Mouse (Mus musculus) midbrain, postnatal 0 days (tissue): ENCODE results near the gene Ehd1. TPM values are rescaled to one million over a fixed set of nuclear protein-coding genes. Genes with fewer than 3 reads are reported as not detected.

Source experiments
- ATAC-seq: fragments of 200-750 bp; cut with Nextera tagmentation; 2 replicates; pipeline ENCODE4 v1.8.0; 2017; ENCODE audit warnings: moderate number of reproducible peaks, mild to moderate bottlenecking, moderate TSS enrichment, moderate library complexity; ENCODE audit not compliant: low FRiP score
- DNase-seq: peaks from one replicate; pipeline ENCODE4 v3.0.0-alpha.2; 2015; ENCODE audit warnings: low spot score
- H3K27ac ChIP-seq: fragments of 300-500 bp; sonication (generic); 2 replicates; pipeline ENCODE4 v1.5.1; 2014; ENCODE audit warnings: low read depth, mild to moderate bottlenecking, low read length, mixed read lengths
- H3K27me3 ChIP-seq: fragments of 300-500 bp; sonication (generic); 2 replicates; pipeline ENCODE4 v1.6.1; 2014; ENCODE audit warnings: low read length, control low read depth, mixed read lengths; ENCODE audit not compliant: insufficient read depth
- H3K36me3 ChIP-seq: fragments of 300-500 bp; sonication (generic); 2 replicates; pipeline ENCODE4 v1.6.1; 2014; ENCODE audit warnings: low read length, control low read depth, mixed read lengths; ENCODE audit not compliant: insufficient read depth
- H3K4me1 ChIP-seq: fragments of 300-500 bp; sonication (generic); 2 replicates; pipeline ENCODE4 v1.6.1; 2014; ENCODE audit warnings: mild to moderate bottlenecking, control low read depth, antibody characterized with exemption, low read length, mixed read lengths; ENCODE audit not compliant: insufficient read depth
- H3K4me2 ChIP-seq: fragments of 300-500 bp; sonication (generic); 2 replicates; pipeline ENCODE4 v1.6.1; 2014; ENCODE audit warnings: low read depth, mild to moderate bottlenecking, low read length, mixed read lengths; ENCODE audit not compliant: poor library complexity, severe bottlenecking
- H3K4me3 ChIP-seq: fragments of 300-500 bp; sonication (generic); 2 replicates; pipeline ENCODE4 v1.5.1; 2014; ENCODE audit warnings: low read depth, mild to moderate bottlenecking, low read length, moderate library complexity
- H3K9ac ChIP-seq: fragments of 300-500 bp; sonication (generic); replicated peaks from 2 replicates; pipeline ENCODE4 v1.6.1; 2014; ENCODE audit warnings: mild to moderate bottlenecking, low read length, moderate library complexity, mixed read lengths; ENCODE audit not compliant: poor library complexity, severe bottlenecking
- H3K9me3 ChIP-seq: fragments of 300-500 bp; sonication (generic); 2 replicates; pipeline ENCODE4 v1.6.1; 2016; ENCODE audit warnings: low read length, control low read depth
- CTCF ChIP-seq: IDR thresholded peaks from 2 replicates; pipeline ENCODE4 v1.5.1; 2016; ENCODE audit warnings: antibody characterized with exemption, mild to moderate bottlenecking
- WGBS: fragments of 180-500 bp; shearing (Covaris S2); extraction: QIAGEN DNeasy Blood & Tissue Kit; methylation state at CpG from one replicate; pipeline ENCODE4 v1.1.7; 2014; 5-methylcytosine and 5-hydroxymethylcytosine counted together
- polyA plus RNA-seq: library from polyadenylated mRNA; unstranded; fragments of >200 nt; fragmentation: Nextera tagmentation; extraction: Ambion mirVana; gene quantifications from 2 replicates; pipeline ENCODE4 v1.2.1, GENCODE M21; 2015
- total RNA-seq: library from RNA; depleted of rRNA; stranded (reverse); fragments of >200 nt; gene quantifications from 2 replicates; pipeline ENCODE4 v1.2.3, GENCODE M21; 2014

Gene Ehd1
- total and polyA plus RNA-seq, 2 experiments from 2014 or later, result 74.0 to 139 TPM

DNA sequence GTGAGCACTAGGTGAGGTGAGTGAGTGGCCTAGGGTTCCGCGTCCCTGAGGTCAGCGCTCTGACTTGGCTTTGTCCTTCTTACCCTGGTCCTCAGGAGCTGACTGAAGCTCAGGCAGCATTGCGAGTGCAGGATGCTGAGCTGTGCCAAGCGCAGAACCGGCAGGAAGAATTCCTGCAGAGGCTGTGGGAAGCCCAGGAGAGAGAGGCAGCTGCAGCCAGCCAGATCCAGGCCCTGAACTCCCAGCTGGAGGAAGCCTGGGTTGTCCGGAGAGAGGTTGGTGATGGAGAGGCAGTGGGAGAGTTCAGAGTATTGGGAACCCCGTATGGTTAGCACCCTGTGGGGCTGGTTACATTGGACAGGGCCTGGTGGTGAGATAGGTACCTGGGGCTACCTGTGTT is 37.3 kb downstream of the Ehd1 start:
- Histone ChIP-seq H3K27ac (no peak overlapping the region), H3K9me3 (no peaks in the 10 kb centered on the region), H3K4me2 (no peak overlapping the region), H3K36me3 (peaks cover 14% of the 10 kb centered on the region; the same call in 1 of the 2 replicates), H3K4me1 (no peaks in the 10 kb centered on the region), H3K27me3 (no peaks in the 10 kb centered on the region), H3K4me3 (no peak overlapping the region), H3K9ac (no peak overlapping the region)
- WGBS, result 90% methylated on average over 8 of the region's 8 CpGs
- ATAC-seq (no peak), DNase-seq (no peak)
- no peak for TF ChIP-seq CTCF

DNA sequence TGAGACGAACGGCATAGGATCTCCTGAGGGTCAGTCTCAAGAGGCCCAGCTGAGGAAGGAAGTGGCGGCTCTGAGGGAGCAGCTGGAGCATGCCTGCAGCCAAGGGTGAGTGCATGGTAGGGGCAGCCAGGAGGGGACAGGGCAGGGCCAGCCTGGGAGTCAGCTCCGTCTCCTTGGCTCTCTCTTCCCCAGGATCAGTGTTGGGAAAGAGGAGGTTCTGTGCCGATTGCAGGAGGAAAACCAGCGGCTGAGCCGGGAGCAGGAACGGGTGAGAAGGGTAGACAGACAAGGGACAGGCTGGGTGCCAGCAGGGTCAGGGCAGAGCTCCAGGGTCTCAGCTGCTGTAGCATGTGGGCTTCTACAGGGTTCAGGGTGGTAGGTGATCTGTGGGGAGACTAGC is 38.0 kb downstream of the Ehd1 start:
- ATAC-seq, result no peak
- Histone ChIP-seq H3K9me3 (no peaks in the 10 kb centered on the region), H3K4me1 (no peaks in the 10 kb centered on the region), H3K27ac (no peak overlapping the region), H3K4me2 (no peak overlapping the region), H3K36me3 (peaks cover 14% of the 10 kb centered on the region; the same call in 1 of the 2 replicates), H3K27me3 (no peaks in the 10 kb centered on the region), H3K9ac (no peak overlapping the region), H3K4me3 (no peak overlapping the region)
- no peak for DNase-seq
- WGBS, result 85% methylated on average over 8 of the region's 8 CpGs
- TF ChIP-seq CTCF, result no peak

DNA sequence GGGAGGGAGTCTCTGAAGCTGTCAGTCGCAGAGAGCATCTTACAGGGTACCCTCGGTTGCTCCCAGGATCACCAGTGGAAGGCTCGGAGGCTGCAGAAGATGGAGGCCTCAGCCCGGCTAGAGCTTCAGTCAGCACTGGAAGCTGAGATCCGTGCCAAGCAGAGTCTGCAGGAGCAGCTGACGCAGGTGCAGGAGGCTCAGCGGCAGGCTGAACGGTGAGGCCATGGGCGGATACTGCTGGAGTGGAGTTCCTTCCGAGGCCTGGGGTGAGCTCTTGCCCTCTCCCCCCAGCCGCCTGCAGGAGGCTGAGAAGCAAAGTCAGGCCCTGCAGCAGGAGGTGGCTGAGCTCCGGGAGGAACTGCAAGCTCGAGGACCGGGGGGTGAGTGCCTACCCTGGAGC is 39.0 kb downstream of the Ehd1 start:
- H3K4me1 ChIP-seq, result no peaks in the 10 kb centered on the region
- H3K27ac ChIP-seq, result no peak overlapping the region
- WGBS, result 70% methylated on average over 14 of the region's 14 CpGs
- H3K9ac ChIP-seq, result no peak overlapping the region
- ATAC-seq (no peak), DNase-seq (no peak)
- no peak overlapping the region for H3K4me2 ChIP-seq
- no peak overlapping the region for H3K4me3 ChIP-seq
- no peaks in the 10 kb centered on the region for H3K9me3 ChIP-seq
- H3K27me3 ChIP-seq, result no peaks in the 10 kb centered on the region
- peaks cover 20% of the 10 kb centered on the region; the same call in 1 of the 2 replicates for H3K36me3 ChIP-seq
- TF ChIP-seq CTCF, result no peak

DNA sequence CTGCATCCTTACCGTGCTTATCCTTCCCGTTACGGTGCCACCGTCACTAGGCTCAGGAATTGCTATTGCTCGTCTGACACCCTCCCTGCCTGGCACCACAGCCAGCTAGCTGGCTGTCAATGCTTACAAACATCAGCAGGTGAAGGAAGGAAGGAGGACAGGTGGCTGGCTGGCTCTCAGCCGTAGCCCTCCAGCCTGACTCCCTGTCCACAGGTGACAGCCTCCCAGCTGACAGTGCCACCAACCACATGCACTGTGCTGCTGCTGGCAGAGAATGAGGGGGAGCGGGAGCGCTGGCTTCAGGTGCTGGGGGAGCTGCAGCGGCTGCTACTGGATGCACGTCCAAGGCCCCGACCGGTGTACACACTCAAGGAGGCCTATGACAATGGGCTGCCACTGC is 41.6 kb downstream of the Ehd1 start:
- Histone ChIP-seq H3K36me3 (peaks cover 16% of the 10 kb centered on the region; the same call in 1 of the 2 replicates), H3K4me3 (no peak overlapping the region), H3K9ac (no peak overlapping the region), H3K4me1 (no peaks in the 10 kb centered on the region), H3K4me2 (no peak overlapping the region), H3K9me3 (no peaks in the 10 kb centered on the region), H3K27me3 (no peaks in the 10 kb centered on the region), H3K27ac (no peak overlapping the region)
- ATAC-seq (no peak), DNase-seq (no peak)
- WGBS, result 92% methylated on average over 12 of the region's 12 CpGs
- TF ChIP-seq CTCF, result no peak

DNA sequence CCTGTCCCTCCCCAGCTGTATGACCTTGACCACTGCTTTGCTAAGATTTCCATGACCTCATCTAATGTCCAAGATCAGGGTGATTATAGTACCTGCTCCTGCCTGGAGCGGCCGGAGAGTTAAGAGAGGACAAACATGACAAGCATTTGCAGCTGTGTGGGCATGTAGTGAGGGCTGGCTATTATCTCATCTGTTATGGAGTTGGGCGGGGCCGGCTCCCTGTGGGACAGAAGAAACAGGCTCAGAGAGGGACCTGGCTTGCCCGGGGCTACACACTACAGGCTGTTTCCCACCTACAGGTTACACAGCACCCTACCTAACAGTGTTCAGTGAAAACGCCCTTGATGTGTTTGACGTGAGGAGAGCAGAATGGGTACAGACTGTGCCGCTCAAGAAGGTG is 44.8 kb downstream of the Ehd1 start:
- WGBS, result 85% methylated on average over 8 of the region's 8 CpGs
- DNase-seq (no peak), ATAC-seq (no peak)
- Histone ChIP-seq H3K36me3 (peaks cover 16% of the 10 kb centered on the region; the same call in 1 of the 2 replicates), H3K4me3 (no peak overlapping the region), H3K4me1 (no peaks in the 10 kb centered on the region), H3K4me2 (no peak overlapping the region), H3K27me3 (no peaks in the 10 kb centered on the region), H3K9me3 (no peaks in the 10 kb centered on the region), H3K27ac (no peak overlapping the region), H3K9ac (no peak overlapping the region)
- no peak for TF ChIP-seq CTCF

DNA sequence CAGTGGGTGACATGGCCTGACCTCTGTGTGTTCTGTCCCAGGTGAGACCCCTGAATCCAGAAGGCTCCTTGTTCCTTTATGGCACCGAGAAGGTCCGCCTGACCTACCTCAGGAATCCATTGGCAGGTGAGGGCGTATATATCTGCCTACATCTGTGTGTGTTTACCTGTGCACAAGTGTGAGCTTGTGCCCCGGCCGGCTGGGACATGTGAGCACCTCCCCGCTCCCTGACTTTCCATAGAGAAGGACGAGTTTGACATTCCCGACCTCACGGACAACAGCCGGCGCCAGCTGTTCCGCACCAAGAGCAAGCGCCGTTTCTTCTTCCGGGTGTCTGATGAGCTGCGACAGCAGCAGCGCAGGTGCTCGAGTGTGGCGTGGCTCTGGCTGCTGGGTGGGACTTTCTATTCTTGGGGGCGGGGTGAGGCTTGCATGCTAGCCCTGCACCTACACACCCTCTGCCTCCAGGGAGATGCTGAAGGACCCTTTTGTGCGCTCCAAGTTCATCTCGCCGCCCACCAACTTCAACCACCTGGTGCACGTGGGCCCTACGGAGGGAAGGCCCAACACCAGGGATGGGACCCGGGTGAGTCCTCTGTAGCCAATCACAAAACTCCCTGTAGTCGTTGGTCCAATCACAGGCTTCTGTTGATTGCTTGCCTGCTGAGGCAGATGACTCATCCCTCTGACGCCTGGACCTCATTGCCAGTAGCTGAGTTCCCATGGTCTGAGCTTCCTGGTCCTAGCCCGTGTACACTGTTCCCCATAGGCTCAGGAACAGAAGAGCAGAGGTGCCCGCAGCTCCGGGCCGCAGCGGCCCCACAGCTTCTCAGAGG is 45.5 kb downstream of the Ehd1 start:
- ATAC-seq, result no peak
- Histone ChIP-seq H3K27me3 (no peaks in the 10 kb centered on the region), H3K4me1 (no peaks in the 10 kb centered on the region), H3K9me3 (no peaks in the 10 kb centered on the region), H3K27ac (no peak overlapping the region), H3K36me3 (peaks cover 13% of the 10 kb centered on the region; the same call in 1 of the 2 replicates), H3K9ac (no peak overlapping the region), H3K4me3 (no peak overlapping the region), H3K4me2 (no peak overlapping the region)
- WGBS, result 88% methylated on average over 33 of the region's 33 CpGs
- TF ChIP-seq CTCF, result no peak
- no peak for DNase-seq
